Mouse (Mus musculus) midbrain, embryonic 15.5 days (tissue): ENCODE measurements around the gene Ptprf. TPM values are rescaled to one million over a fixed set of nuclear protein-coding genes. Genes with fewer than 3 reads are reported as not detected.

ENCODE experiments used
- ATAC-seq: fragments of 200-750 bp; cut with Nextera tagmentation; replicated peaks from 2 replicates; pipeline ENCODE4 v1.8.0; 2017; ENCODE audit warnings: moderate TSS enrichment
- H3K27ac ChIP-seq: fragments of 300-500 bp; sonication (generic); 2 replicates; pipeline ENCODE4 v1.5.1; 2015; ENCODE audit warnings: mild to moderate bottlenecking, inconsistent platforms
- H3K27me3 ChIP-seq: fragments of 300-500 bp; sonication (generic); replicated peaks from 2 replicates; pipeline ENCODE4 v1.6.1; 2015; ENCODE audit warnings: inconsistent platforms
- H3K36me3 ChIP-seq: fragments of 300-500 bp; sonication (generic); replicated peaks from 2 replicates; pipeline ENCODE4 v1.6.1; 2015; ENCODE audit warnings: inconsistent platforms
- H3K4me1 ChIP-seq: fragments of 300-500 bp; sonication (generic); 2 replicates; pipeline ENCODE4 v1.6.1; 2015; ENCODE audit warnings: inconsistent platforms
- H3K4me2 ChIP-seq: fragments of 300-500 bp; sonication (generic); 2 replicates; pipeline ENCODE4 v1.6.1; 2015; ENCODE audit warnings: inconsistent platforms, mild to moderate bottlenecking, moderate library complexity
- H3K4me3 ChIP-seq: fragments of 300-500 bp; sonication (generic); 2 replicates; pipeline ENCODE4 v1.5.1; 2015; ENCODE audit warnings: mild to moderate bottlenecking, inconsistent platforms
- H3K9ac ChIP-seq: fragments of 300-500 bp; sonication (generic); 2 replicates; pipeline ENCODE4 v1.6.1; 2015; ENCODE audit warnings: mild to moderate bottlenecking, inconsistent platforms
- H3K9me3 ChIP-seq: fragments of 300-500 bp; sonication (generic); 2 replicates; pipeline ENCODE4 v1.6.1; 2016; ENCODE audit warnings: inconsistent platforms
- WGBS: fragments of 180-500 bp; shearing (Covaris S2); methylation state at CpG from one replicate; pipeline ENCODE4 v1.1.7; 2015; ENCODE audit warnings: mixed read lengths; 5-methylcytosine and 5-hydroxymethylcytosine counted together
- polyA plus RNA-seq: library from polyadenylated mRNA; unstranded; fragments of >200 nt; fragmentation: Nextera tagmentation; extraction: Ambion mirVana; gene quantifications from 2 replicates; pipeline ENCODE4 v1.2.1, GENCODE M21; 2015

The Ptprf gene
- polyA plus RNA-seq, 1 experiment from 2014 or later, result 94.2 TPM

DNA sequence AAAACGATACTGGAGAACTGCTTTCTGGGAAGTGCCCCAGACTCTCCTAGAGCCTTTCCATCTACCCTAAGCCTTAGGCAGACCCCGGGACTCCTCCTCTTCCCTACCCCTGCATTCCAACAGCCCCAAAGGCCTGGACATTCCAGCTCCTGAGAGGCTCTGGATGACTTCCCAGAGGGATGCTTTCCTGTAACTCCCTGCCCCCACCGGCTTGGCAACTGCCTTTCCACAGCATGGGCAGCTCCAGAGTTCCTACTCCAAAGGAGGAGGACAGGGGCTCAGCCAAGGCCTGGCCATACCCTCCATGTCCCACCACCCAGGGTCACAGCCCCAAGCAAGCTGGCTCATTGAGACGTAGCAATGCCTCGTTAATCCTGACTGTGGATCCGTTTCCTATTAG, 21.2 kb downstream of the Ptprf start:
- H3K27me3 ChIP-seq, result no peaks in the 10 kb centered on the region
- no peak overlapping the region for H3K4me2 ChIP-seq
- ATAC-seq, result no peak
- H3K9ac ChIP-seq, result no peak overlapping the region
- no peaks in the 10 kb centered on the region for H3K9me3 ChIP-seq
- no peak overlapping the region for H3K4me3 ChIP-seq
- H3K27ac ChIP-seq, result 0 out of 2 replicates have a peak overlapping the region, but pooled peaks have one; percentile 14
- peaks cover 7% of the 10 kb centered on the region; the same call in 1 of the 2 replicates for H3K36me3 ChIP-seq
- WGBS, result 33% methylated on average over 6 of the region's 6 CpGs
- peaks cover 47% of the 10 kb centered on the region for H3K4me1 ChIP-seq

DNA sequence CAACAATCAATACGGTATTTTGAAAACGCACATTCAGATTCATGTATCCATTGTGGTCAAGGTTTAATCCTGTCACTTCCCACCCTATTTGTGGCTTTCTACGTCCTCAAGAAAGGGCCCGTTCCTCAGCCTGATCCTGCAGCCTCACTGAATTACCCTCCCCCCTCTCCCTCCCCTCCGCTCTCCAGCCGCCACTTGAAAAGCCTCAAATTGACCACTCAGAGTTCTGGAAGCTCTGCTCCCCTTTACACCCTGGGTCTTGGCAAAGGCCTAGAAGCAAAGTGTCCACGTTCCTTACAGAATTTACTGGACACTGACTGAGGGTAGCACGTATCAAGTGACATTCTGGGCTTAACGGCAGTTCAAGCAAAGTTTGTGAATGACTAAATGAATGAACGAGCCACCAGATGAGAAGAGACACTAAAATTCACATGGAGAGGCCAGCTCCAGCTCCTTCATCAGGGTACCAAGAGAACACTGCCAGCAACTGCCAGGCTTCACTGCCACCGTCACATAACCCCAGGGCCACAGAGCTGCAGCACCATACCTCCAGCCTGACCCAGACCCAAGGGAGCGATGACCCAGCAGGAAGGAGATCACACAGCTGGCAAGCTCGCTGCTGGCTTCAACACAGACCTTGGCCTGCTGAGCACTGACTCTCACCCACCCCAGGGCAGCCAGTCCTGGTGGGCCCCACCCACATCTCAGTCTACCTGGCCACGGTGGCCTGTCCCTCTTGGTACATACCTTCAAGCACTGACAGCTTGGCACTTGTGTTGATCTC, 22.6 kb downstream of the Ptprf start:
- H3K27me3 ChIP-seq, result no peaks in the 10 kb centered on the region
- no peak overlapping the region for H3K27ac ChIP-seq
- WGBS, result 75% methylated on average over 14 of the region's 14 CpGs
- peaks cover 38% of the 10 kb centered on the region for H3K4me1 ChIP-seq
- H3K36me3 ChIP-seq, result peaks cover 7% of the 10 kb centered on the region; the same call in 1 of the 2 replicates
- H3K4me2 ChIP-seq, result no peak overlapping the region
- H3K9ac ChIP-seq, result no peak overlapping the region
- H3K4me3 ChIP-seq, result no peak overlapping the region
- no peak for ATAC-seq
- no peaks in the 10 kb centered on the region for H3K9me3 ChIP-seq

DNA sequence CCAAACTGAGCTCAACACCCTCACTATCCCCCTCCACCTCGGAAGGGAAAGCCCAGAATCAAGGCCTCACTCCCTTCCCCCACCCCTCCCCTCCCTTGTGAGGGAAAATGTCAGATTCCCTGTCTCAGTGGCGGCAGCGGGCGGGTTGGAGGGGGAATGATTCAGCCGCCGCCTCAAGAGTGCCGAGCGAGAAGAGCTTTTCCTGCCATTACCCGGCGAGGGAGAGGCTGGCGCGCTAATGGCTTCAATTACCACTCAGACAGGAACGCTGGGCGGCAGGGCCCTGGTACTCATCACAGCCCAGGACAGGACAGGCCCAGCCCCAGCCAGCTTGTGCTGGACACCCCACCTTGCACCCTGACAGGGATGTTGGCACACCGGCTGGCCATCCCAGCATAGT, 25.6 kb downstream of the Ptprf start:
- Histone ChIP-seq H3K4me1 (peaks cover 47% of the 10 kb centered on the region), H3K4me2 (peak overlapping the region; percentile 14; the same call in 1 of the 2 replicates), H3K27me3 (no peaks in the 10 kb centered on the region), H3K9ac (peak overlapping the region; percentile 25), H3K4me3 (no peak overlapping the region), H3K27ac (peak overlapping the region; percentile 72), H3K9me3 (no peaks in the 10 kb centered on the region), H3K36me3 (0 out of 2 replicates have a peak, but pooled peaks cover 7% of the 10 kb centered on the region)
- WGBS, result 28% methylated on average over 15 of the region's 15 CpGs
- 0 out of 2 replicates have a peak, but pooled peaks have one; percentile 8 for ATAC-seq

DNA sequence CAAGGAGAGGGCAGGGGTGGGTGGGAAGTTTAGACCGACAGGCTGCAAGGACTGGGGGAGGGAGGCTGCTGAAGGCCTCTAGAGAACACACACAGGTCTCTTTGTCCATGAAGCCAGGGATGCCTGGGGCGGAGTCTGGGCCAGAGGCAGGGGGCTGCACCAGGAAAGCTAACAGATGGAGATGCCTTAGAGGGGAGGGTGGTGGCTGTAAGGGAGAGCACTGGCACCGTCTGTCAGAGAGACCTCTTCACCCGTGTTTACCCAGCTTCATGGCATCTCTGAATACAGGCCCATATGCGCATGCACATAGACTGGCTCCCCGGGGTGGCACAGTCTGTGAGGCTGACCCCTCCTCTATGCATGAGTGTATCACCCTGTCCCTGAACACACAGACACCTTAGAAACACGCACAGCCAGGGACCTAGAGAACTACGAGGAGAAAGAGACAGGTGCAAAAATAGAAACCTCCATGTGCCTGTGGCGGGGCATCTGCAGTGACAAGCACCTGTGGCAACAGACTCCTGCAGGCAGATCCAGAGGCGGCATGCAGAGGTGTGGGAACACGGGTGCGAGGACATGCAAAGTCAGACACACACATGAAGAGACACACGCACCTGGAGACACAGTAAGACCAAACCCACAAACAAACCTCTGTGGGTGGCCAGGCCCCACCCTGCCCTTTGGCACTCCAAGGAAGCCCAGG, 29.3 kb downstream of the Ptprf start:
- Histone ChIP-seq H3K9ac (no peak overlapping the region), H3K4me1 (peaks cover 55% of the 10 kb centered on the region), H3K27me3 (no peaks in the 10 kb centered on the region), H3K36me3 (no peaks in the 10 kb centered on the region), H3K9me3 (no peaks in the 10 kb centered on the region), H3K4me3 (no peak overlapping the region), H3K27ac (peak overlapping the region; percentile 72; the same call in 1 of the 2 replicates), H3K4me2 (peak overlapping the region; percentile 72)
- peak; percentile 24 for ATAC-seq
- 35% methylated on average over 13 of the region's 13 CpGs for WGBS

DNA sequence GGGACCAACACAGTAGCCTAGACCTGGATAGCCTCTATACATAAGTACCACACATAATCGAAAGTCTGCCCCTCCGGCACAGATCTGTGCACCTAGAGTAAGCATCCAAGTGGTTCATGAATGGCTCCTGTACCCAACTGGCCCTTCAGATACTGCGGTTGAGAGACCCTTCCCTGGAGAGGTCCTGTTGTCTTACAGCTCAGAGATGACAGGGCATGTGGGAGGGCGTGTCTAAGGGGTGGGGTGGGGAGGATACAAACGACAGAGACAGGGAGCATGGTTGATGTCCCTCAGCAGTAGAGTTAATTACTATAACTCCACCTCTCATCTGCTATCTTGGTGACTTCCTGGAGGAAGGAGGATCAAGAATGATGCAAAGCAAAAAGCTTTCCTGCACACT, 29.9 kb downstream of the Ptprf start:
- Histone ChIP-seq H3K27ac (peak overlapping the region; percentile 72), H3K4me1 (peaks cover 54% of the 10 kb centered on the region), H3K4me2 (peak overlapping the region; percentile 72), H3K4me3 (peak overlapping the region; percentile 47), H3K9me3 (no peaks in the 10 kb centered on the region), H3K9ac (peak overlapping the region; percentile 41), H3K36me3 (no peaks in the 10 kb centered on the region), H3K27me3 (no peaks in the 10 kb centered on the region)
- WGBS, result 17% methylated on average over 5 of the region's 5 CpGs
- peak; percentile 37 for ATAC-seq

DNA sequence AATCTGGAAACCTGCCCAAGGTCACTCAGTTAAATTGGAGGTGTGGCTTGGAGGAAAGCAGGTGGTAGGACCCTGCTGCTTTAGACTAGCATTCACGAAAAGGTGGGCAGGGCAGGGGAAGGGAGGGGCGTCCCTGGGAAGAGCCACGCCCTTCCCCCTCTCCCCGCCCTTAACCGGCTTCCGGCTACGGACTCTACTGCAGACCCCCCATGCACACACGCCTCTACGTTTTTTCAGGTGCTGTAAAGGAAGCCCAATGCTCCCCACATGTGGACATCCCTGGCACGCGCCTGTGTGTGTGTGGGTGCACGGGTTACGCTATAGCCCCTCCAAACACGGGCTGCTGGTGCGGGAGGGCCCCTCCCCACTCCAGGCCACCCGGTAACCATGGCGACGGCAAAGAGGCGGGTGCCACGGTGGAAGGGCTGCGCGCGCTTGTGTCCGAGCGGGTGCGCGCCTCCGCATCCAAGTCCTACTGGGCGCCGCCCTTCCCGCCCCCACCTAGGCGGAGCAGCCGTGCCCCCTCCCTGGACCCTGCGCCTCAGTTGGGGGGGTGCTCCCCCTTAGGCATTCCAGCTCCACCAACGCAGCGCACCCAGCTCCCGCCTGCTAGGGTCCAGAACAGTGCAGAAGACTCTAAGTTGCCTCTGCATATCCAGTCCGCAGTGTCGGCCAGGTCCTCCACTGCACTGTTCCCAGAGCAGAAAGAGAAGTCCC, 30.5 kb downstream of the Ptprf start:
- under 1% methylated on average over 39 of the region's 39 CpGs for WGBS
- no peaks in the 10 kb centered on the region for H3K9me3 ChIP-seq
- no peaks in the 10 kb centered on the region for H3K36me3 ChIP-seq
- H3K27ac ChIP-seq, result peak overlapping the region; percentile 72
- peak overlapping the region; percentile 72 for H3K4me2 ChIP-seq
- H3K4me1 ChIP-seq, result peaks cover 48% of the 10 kb centered on the region
- H3K4me3 ChIP-seq, result peak overlapping the region; percentile 47
- H3K9ac ChIP-seq, result peak overlapping the region; percentile 41
- H3K27me3 ChIP-seq, result no peaks in the 10 kb centered on the region
- ATAC-seq, result peak; percentile 76

DNA sequence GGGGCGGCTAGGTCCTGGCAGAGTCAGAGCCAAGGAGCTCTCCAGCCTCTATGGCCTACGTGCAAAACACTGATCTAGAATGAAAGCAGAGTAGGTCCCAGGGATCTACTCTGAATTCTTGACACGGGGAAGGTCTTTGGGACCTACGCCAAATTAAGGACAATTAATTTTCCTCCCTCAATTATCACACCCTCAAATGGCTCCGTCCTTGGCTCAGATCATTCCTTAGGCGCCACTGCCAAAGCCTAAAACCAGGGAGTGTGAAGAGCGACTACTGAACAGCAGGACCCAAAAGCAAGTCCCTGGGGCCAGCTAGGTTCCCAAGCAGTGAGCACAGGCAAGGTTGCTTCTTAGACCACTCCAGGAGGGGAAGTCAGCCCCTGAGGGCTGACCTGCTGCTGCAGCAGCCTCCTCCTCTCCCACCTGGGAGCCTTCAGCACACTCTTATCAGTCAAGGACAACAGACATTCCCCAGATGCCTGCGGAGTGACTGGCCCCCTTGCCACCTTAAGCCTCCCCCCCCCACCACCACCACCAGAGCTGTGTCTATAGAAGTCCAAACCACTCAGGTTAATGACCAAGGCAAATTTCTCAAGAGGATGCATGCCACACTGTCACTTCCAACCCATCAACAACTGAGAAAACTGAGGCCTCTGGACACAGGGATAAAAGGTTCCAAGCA, 31.3 kb downstream of the Ptprf start:
- Histone ChIP-seq H3K4me2 (peak overlapping the region; percentile 72), H3K27ac (peak overlapping the region; percentile 72), H3K4me3 (peak overlapping the region; percentile 47), H3K27me3 (no peaks in the 10 kb centered on the region), H3K4me1 (peaks cover 40% of the 10 kb centered on the region), H3K36me3 (peaks cover 5% of the 10 kb centered on the region; the same call in 1 of the 2 replicates), H3K9ac (peak overlapping the region; percentile 41; the same call in 1 of the 2 replicates), H3K9me3 (no peaks in the 10 kb centered on the region)
- WGBS, result 73% methylated on average over 8 of the region's 8 CpGs
- no peak for ATAC-seq

DNA sequence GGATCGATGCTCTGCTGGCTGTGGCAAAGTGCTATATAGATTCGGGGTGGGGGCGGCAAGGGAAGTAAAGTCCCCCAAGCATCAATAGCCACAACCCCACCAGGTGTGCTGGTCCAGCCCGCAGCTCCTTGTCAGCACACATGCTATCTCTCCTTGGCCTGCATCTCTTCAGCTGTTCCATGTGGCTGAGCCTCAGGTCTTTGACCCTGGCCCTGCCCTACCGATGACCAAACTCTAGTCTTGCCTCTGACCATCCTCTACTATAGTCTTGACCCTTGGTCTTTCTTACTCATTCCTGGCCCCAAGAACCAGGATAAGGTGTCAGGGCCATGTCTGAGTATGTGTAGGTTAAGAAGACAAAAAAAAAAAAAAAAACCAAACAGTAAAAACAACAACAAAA, 33.2 kb downstream of the Ptprf start:
- no peak for ATAC-seq
- Histone ChIP-seq H3K9ac (no peak overlapping the region), H3K36me3 (peaks cover 13% of the 10 kb centered on the region; the same call in 1 of the 2 replicates), H3K9me3 (no peaks in the 10 kb centered on the region), H3K27me3 (no peaks in the 10 kb centered on the region), H3K4me1 (peaks cover 35% of the 10 kb centered on the region), H3K27ac (no peak overlapping the region), H3K4me3 (no peak overlapping the region), H3K4me2 (no peak overlapping the region)
- 93% methylated on average over 5 of the region's 5 CpGs for whole genome bisulfite sequencing

DNA sequence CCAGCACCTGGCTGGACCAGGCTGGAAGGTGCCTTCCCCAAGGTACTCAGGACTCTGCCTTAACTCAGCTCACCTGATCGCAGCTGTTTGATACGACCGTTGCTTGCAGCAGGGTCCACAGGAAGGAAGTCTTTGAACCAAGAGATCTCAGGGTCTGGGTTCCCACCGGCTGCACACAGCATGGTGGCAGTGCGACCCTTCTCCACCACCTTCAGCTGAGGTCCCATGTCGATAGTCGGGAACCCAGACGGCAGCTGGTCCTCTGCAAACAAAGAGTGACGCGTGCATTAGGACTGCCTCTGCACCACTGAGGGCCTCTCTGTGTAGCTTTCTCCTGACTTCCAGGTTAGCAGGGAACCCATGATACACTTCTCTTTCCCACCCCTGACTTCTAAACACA, 33.8 kb downstream of the Ptprf start:
- H3K4me1 ChIP-seq, result peaks cover 31% of the 10 kb centered on the region
- no peaks in the 10 kb centered on the region for H3K9me3 ChIP-seq
- no peaks in the 10 kb centered on the region for H3K27me3 ChIP-seq
- peaks cover 13% of the 10 kb centered on the region; the same call in 1 of the 2 replicates for H3K36me3 ChIP-seq
- H3K27ac ChIP-seq, result no peak overlapping the region
- 83% methylated on average over 10 of the region's 10 CpGs for WGBS
- no peak overlapping the region for H3K4me3 ChIP-seq
- no peak overlapping the region for H3K9ac ChIP-seq
- no peak for ATAC-seq
- no peak overlapping the region for H3K4me2 ChIP-seq

DNA sequence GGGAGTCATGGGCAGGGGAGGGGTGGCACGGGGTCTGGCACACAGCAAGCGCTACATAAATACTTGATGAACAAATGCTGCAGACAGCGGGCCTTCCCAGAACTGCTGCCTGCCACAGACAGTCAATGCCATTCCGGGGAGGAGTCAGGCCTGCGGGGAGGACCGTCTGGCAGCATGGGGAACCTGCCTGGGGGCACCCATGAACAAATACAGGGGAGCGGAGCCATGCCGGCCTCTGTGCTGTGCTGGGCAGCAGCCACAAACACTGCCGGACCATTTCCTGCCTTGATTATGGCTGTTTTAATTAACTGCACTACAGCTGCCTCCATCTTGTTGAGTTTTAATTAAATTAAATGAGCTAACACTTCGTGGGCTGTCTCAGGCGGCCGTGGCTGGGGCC, 35.0 kb downstream of the Ptprf start:
- Histone ChIP-seq H3K27ac (no peak overlapping the region), H3K27me3 (no peaks in the 10 kb centered on the region), H3K9me3 (no peaks in the 10 kb centered on the region), H3K9ac (no peak overlapping the region), H3K4me2 (no peak overlapping the region), H3K4me1 (peaks cover 19% of the 10 kb centered on the region), H3K4me3 (no peak overlapping the region), H3K36me3 (peaks cover 17% of the 10 kb centered on the region)
- ATAC-seq, result no peak
- 62% methylated on average over 12 of the region's 12 CpGs for WGBS

DNA sequence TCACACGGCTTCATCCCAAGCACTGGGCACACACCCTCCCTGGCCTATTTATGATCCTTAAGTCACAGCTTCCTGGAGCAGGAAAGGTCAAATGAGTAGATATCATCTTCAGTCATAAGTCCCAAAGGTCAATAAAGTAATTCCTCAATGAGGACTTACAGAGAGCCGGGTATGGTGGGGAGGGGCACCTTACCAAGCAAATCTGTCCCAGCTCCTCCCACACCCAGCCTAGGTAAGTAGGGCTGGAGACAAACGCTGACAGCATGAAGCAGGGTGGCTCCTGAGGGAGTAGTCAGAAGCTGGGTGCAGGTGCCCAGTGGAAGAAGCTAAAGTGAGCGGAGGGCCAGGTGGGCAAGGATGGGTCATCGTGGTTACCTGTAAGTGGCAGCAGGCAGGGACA, 36.3 kb downstream of the Ptprf start:
- H3K27ac ChIP-seq, result no peak overlapping the region
- no peak for ATAC-seq
- H3K4me3 ChIP-seq, result no peak overlapping the region
- 88% methylated on average over 5 of the region's 5 CpGs for WGBS
- no peaks in the 10 kb centered on the region for H3K27me3 ChIP-seq
- H3K9me3 ChIP-seq, result no peaks in the 10 kb centered on the region
- H3K36me3 ChIP-seq, result peaks cover 17% of the 10 kb centered on the region
- no peak overlapping the region for H3K9ac ChIP-seq
- H3K4me1 ChIP-seq, result peaks cover 6% of the 10 kb centered on the region
- no peak overlapping the region for H3K4me2 ChIP-seq
